Mouse (Mus musculus): Measurements from ENCODE around the gene Hacd2. TPM values are rescaled to one million over a fixed set of nuclear protein-coding genes. Genes with fewer than 3 reads are reported as not detected.

Gene Hacd2
- polyA plus RNA-seq (2015; fragmentation: Nextera tagmentation; extraction: Ambion mirVana) = 89.1 and 98.1 TPM in 2 replicates

DNA sequence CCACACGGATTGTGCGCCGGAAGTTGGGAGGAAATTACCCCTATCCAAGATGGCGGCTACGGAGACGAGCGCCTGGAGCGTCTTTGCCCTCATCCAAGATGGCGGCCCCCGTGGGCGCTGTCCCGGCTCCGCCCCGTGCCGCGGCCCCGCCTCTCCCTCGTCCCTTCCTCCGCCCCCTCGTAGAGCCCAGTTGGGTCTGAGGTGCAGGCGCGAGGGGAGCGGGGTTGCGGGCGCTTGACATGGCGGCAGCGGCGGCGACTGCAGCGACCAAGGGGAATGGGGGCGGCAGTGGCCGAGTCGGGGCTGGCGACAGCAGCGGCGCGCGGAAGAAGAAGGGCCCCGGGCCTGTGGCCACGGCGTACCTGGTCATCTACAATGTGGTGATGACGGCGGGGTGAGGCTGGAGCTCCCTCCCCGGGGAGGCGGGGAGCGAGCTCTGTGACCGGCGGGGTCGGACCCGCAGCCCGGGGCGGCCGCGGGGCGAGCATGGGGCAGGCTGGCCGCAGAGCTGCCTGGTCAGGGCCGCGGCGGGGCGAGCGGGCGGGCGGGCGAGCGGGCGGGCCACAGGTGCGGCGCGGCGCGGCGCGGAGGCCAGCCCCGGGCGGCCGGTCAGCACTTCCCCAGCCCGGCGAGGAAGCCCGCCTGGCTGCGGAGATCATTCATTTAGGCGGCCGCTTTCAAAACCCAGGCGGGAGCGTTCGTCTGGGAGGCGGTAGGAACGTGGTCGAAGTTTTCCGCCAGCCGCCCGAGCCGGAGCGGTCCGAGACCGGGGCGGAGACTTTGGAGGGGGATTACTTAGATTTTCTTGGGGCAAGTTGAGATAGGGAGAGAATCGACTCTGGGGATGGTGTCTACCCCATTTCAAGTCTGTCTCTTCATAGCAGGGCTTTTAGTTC, at the start of gene Hacd2:
TSS of gene Hacd2 (plus strand) at position 187 of the 896 bp plus-strand sequence.
- H3K27ac ChIP-seq = peak within 1 kb of the TSS; percentile 75
- under 1% methylated on average over 91 of the region's 97 CpGs for WGBS
- H3K36me3 ChIP-seq = 0 out of 2 replicates have a peak, but pooled peaks cover 4% of the 10 kb centered on the region
- H3K4me1 ChIP-seq = 0 out of 2 replicates have a peak, but pooled peaks cover 3% of the 10 kb centered on the region
- H3K4me3 ChIP-seq = peak within 1 kb of the TSS; percentile 79
- H3K27me3 ChIP-seq = peaks cover 10% of the 10 kb centered on the region
- peak within 1 kb of the TSS; percentile 73 for H3K4me2 ChIP-seq
- peak within 1 kb of the TSS; percentile 66 for H3K9ac ChIP-seq
- H3K9me3 ChIP-seq = no peaks in the 10 kb centered on the region
- ATAC-seq (ENCODE audit: borderline replicate concordance, extremely low read depth, low FRiP score, low TSS enrichment) = peak; percentile 100

DNA sequence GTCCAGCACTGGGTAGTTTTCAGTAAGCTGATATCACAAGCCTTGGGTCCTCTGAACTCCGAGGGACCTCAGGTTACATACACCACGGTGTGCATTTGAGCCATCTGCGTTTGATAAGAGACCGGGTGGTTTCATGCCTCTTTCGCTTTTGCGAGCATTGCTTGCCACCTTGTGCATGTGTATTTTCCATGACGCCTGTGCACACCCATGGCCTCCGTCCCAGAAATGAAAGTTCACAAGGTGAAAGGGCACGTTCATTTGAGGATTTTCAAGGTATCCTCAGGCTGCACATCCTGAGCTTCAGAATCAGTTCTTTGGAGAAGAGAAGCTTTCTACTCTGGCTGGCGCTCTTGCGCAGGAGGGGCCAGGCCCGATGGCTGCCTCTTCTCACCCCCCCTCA, 49.8 kb upstream of the Hacd2 start:
- WGBS = 74% methylated on average over 12 of the region's 12 CpGs

DNA sequence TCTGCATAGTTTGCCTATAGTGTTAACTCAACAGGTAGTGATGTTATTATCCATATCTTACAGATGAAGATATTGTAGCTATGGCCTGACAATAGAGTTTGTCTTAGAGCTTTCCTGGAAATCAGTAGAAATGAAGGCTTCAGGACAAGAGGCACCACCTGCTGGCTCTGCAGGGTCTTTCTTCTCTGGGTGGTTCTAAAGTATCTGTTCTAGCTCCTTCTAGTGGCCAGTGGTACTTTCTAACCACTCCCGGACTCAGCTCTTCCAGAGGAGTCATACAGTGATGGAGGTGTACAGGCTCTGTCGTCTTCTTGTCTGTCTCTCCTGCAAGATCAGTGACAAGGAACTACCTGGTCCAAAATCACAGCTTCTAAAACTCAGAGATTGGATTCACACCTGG, 46.7 kb upstream of the Hacd2 start:
- ATAC-seq (ENCODE audit: borderline replicate concordance, extremely low read depth, low FRiP score, low TSS enrichment) = no peak
- no peak overlapping the region for H3K9ac ChIP-seq
- WGBS = 44% methylated on average over 2 of the region's 2 CpGs
- no peak overlapping the region for H3K27ac ChIP-seq
- no peaks in the 10 kb centered on the region for H3K9me3 ChIP-seq
- peaks cover 73% of the 10 kb centered on the region for H3K36me3 ChIP-seq
- H3K27me3 ChIP-seq = no peaks in the 10 kb centered on the region
- H3K4me1 ChIP-seq = no peaks in the 10 kb centered on the region; the same call in 1 of the 2 replicates
- no peak overlapping the region for H3K4me2 ChIP-seq
- no peak overlapping the region for H3K4me3 ChIP-seq

More for the DNA sequence above, 49.8 kb upstream of the Hacd2 start:
- no peaks in the 10 kb centered on the region for H3K27me3 ChIP-seq
- no peak overlapping the region for H3K4me3 ChIP-seq
- H3K9ac ChIP-seq = no peak overlapping the region
- H3K27ac ChIP-seq = no peak overlapping the region
- H3K9me3 ChIP-seq = no peaks in the 10 kb centered on the region
- no peak for ATAC-seq (ENCODE audit: borderline replicate concordance, extremely low read depth, low FRiP score, low TSS enrichment)
- peaks cover 66% of the 10 kb centered on the region for H3K36me3 ChIP-seq
- H3K4me1 ChIP-seq = no peaks in the 10 kb centered on the region
- H3K4me2 ChIP-seq = no peak overlapping the region

DNA sequence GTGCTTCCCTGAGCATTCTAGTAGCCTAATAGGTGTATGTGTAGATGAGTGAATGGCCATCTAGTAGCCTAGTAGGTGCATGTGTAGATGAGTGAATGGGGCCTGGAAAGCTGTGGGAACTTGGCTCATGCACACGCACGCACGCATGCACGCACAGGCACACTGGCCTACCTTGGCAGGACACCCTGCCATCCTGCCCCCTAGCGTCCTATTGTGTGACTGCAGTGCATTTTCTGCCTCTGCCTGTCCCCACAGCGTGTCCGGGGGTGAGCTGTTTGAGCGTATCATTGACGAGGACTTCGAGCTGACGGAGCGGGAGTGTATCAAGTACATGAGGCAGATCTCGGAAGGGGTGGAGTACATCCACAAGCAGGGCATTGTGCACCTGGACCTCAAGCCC, 45.6 kb upstream of the Hacd2 start:
- Histone ChIP-seq H3K4me3 (no peak overlapping the region), H3K4me1 (no peaks in the 10 kb centered on the region; the same call in 1 of the 2 replicates), H3K27me3 (no peaks in the 10 kb centered on the region), H3K36me3 (peaks cover 74% of the 10 kb centered on the region), H3K27ac (no peak overlapping the region), H3K9ac (no peak overlapping the region), H3K4me2 (no peak overlapping the region), H3K9me3 (no peaks in the 10 kb centered on the region)
- WGBS = 75% methylated on average over 13 of the region's 13 CpGs
- no peak for ATAC-seq (ENCODE audit: borderline replicate concordance, extremely low read depth, low FRiP score, low TSS enrichment)

DNA sequence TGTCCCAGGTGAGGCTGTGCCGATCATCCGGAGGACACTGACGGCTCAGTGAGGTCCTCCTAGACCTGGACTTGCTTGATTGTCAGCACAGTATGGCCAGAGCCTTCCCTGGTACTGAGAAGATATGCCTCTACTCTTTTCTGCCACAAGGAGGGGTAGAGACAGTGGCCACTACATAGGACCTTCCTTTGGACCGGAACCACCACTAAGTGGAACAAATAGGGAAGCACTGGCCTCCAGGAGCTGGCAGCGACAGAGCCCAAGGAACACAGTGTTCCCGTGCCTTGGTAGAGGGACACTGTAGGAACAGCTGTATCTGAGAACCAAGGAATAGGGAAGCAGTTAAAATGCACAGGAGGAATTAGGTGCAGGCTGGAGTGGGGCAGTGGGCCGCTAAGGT, 44.2 kb upstream of the Hacd2 start:
- Histone ChIP-seq H3K27me3 (no peaks in the 10 kb centered on the region), H3K36me3 (peaks cover 73% of the 10 kb centered on the region), H3K9ac (no peak overlapping the region), H3K9me3 (no peaks in the 10 kb centered on the region), H3K4me1 (no peaks in the 10 kb centered on the region; the same call in 1 of the 2 replicates), H3K4me3 (no peak overlapping the region), H3K27ac (no peak overlapping the region), H3K4me2 (no peak overlapping the region)
- 91% methylated on average over 7 of the region's 7 CpGs for WGBS
- ATAC-seq (ENCODE audit: borderline replicate concordance, extremely low read depth, low FRiP score, low TSS enrichment) = no peak

DNA sequence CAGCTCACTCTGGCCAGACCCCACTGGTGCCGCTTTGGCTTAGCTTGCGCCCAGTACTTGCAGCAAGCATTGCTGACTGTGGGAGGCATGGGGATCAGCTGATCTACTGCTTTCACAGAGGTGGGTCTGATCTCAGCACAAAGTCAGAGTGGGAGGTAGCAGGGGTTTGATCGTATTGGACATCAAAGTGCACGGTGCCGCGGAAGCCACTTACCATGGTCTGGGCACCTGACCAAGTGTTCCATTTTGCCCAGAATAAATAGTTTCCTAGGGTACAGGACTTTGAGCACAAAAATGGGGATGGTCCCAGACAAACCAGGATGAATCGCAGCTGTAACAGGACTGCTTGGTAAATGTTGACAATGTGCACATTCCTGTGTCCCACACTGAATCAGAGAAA, 41.2 kb upstream of the Hacd2 start:
- Histone ChIP-seq H3K9ac (no peak overlapping the region), H3K36me3 (peaks cover 75% of the 10 kb centered on the region), H3K4me3 (no peak overlapping the region), H3K4me2 (no peak overlapping the region), H3K27ac (no peak overlapping the region), H3K4me1 (peaks cover 7% of the 10 kb centered on the region), H3K9me3 (no peaks in the 10 kb centered on the region), H3K27me3 (no peaks in the 10 kb centered on the region)
- WGBS = 70% methylated on average over 7 of the region's 7 CpGs
- ATAC-seq (ENCODE audit: borderline replicate concordance, extremely low read depth, low FRiP score, low TSS enrichment) = no peak

DNA sequence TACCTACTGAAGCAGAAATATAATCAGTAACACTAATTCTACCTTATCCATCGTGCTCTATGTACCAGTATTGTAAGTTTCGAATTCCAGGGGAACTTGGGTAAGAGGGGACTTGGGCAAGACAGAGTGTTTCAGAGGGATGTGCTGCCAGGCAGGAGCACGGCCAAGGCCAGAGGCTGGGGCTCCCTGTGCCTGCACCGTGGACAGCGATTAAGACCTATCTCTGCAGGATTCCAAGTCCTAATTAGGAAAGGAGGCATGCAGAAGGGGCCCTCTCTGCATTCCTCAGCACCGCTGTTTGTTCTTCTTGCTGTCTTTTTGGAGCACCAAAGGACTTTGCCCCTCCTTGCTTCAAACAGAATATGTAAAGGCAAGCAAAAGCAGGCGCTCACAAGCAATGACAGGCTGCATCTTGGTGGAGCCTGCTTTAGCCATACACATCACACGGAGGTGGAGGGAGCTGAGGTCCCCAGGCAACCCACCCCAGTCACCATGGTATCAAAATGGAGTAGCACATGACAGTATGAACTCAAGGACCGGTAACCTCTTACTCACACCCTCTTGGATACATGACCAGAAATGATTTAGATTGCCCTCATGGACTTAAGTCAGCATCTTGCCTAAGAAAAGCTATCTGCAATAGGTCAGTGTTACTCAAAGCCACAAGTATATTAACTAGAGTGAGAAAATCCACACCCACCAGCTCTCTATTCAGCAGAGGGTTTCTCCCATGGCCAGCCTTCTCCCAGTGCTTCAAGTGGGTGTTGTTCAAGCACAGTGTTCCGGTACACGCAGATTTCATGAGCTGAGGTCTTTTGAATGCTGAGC, 37.8 kb upstream of the Hacd2 start:
- no peak overlapping the region for H3K9ac ChIP-seq
- no peak for ATAC-seq (ENCODE audit: borderline replicate concordance, extremely low read depth, low FRiP score, low TSS enrichment)
- no peaks in the 10 kb centered on the region for H3K27me3 ChIP-seq
- H3K27ac ChIP-seq = 0 out of 2 replicates have a peak overlapping the region, but pooled peaks have one; percentile 1
- peaks cover 75% of the 10 kb centered on the region for H3K36me3 ChIP-seq
- H3K4me1 ChIP-seq = peaks cover 7% of the 10 kb centered on the region
- no peaks in the 10 kb centered on the region for H3K9me3 ChIP-seq
- H3K4me2 ChIP-seq = no peak overlapping the region
- 36% methylated on average over 11 of the region's 11 CpGs for WGBS
- H3K4me3 ChIP-seq = no peak overlapping the region

DNA sequence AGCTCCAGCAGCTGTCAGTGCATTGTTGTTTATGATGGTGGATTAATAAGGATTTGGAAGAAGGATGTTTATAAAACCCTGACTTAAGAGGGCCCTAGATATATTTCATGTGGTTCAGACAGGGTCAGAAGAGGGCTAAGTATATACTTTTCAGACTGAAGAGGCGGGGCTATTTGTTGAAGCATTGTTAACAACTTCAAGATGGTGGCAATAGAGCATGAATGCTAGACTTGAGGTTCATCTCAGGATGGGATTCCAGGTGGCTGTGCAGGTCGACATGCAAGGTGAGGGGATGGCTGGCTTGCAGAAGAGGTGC, 37.2 kb upstream of the Hacd2 start:
- Histone ChIP-seq H3K27me3 (no peaks in the 10 kb centered on the region), H3K36me3 (peaks cover 75% of the 10 kb centered on the region), H3K9me3 (no peaks in the 10 kb centered on the region), H3K4me3 (no peak overlapping the region), H3K9ac (no peak overlapping the region), H3K4me1 (peaks cover 7% of the 10 kb centered on the region), H3K27ac (no peak overlapping the region), H3K4me2 (no peak overlapping the region)
- WGBS = 66% methylated on average over 2 of the region's 2 CpGs
- no peak for ATAC-seq (ENCODE audit: borderline replicate concordance, extremely low read depth, low FRiP score, low TSS enrichment)

DNA sequence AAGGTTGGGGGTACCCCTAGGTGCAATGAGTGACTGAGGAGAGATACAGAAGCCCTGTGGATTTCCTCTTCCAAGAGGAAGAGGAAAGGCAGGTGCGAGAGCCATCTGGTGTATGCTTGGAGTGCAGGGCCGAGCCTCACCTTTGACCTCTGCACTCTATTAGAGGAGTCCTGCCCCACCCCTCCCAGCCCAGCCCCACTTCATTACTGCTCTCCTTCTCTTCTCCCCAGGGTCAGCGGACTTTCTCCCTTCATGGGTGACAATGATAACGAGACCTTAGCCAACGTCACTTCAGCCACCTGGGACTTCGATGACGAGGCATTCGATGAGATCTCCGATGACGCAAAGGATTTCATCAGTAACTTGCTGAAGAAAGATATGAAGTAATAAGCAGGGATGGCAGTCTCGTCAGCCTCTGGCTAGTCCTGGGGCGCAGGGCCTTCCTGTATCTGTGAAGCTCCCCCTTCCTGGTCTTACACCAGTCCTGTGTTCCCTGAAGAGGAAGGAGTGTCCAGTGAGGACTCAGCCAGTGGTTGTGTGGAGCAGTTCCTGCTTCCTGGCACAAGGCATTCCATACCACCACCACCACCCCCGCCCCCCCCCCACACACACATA, 35.9 kb upstream of the Hacd2 start:
- ATAC-seq (ENCODE audit: borderline replicate concordance, extremely low read depth, low FRiP score, low TSS enrichment) = no peak
- H3K27me3 ChIP-seq = no peaks in the 10 kb centered on the region
- H3K27ac ChIP-seq = no peak overlapping the region
- H3K4me2 ChIP-seq = no peak overlapping the region
- H3K4me1 ChIP-seq = peaks cover 7% of the 10 kb centered on the region; the same call in 1 of the 2 replicates
- H3K36me3 ChIP-seq = peaks cover 69% of the 10 kb centered on the region
- no peak overlapping the region for H3K4me3 ChIP-seq
- no peak overlapping the region for H3K9ac ChIP-seq
- WGBS = 88% methylated on average over 13 of the region's 13 CpGs
- H3K9me3 ChIP-seq = no peaks in the 10 kb centered on the region

DNA sequence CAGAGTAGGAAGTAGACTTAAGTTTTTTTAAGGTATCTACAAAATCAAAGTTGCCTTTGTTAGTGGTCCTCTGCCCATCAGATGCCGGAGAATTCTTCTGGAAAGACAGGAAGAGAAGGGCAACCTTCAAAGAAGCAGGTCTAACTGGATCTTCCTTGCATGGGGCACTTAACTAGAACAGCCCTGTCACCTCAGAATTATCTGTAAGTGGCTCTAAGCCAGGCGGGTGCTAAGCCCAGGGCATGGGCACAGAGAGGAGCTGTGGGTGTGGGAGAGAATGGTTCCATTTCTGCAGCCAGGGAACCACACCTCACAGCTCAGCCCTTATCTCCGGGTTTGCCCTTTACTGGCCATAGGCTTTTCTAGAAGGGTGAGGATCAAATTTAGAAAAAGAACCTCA, 30.9 kb upstream of the Hacd2 start:
- Histone ChIP-seq H3K27me3 (no peaks in the 10 kb centered on the region), H3K9me3 (no peaks in the 10 kb centered on the region), H3K4me3 (no peak overlapping the region), H3K4me1 (peaks cover 14% of the 10 kb centered on the region), H3K9ac (no peak overlapping the region), H3K27ac (no peak overlapping the region), H3K4me2 (no peak overlapping the region), H3K36me3 (peaks cover 43% of the 10 kb centered on the region)
- WGBS = 70% methylated on average over 3 of the region's 3 CpGs
- ATAC-seq (ENCODE audit: borderline replicate concordance, extremely low read depth, low FRiP score, low TSS enrichment) = no peak

DNA sequence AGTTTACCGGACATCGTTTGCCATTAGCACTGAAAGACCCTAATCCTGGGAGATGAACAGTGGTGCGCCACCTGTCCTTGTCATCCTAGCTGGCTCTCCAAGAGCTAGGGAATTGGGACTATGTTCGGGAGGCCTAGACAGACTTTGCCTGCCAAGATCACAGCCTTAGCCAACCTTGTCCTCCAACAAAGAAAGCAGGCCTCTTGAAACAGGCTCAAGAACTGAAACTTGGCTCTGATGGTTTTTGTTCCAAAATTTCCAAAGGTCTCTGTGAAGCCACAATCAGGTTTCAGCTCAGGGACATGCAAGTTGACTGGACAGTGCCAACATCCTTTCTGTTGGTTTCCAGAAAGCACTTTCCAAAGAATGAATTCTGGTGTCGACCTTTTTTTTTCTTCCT, 29.4 kb upstream of the Hacd2 start:
- peaks cover 28% of the 10 kb centered on the region for H3K4me1 ChIP-seq
- no peak overlapping the region for H3K4me2 ChIP-seq
- H3K9me3 ChIP-seq = no peaks in the 10 kb centered on the region
- 81% methylated on average over 5 of the region's 5 CpGs for WGBS
- no peak overlapping the region for H3K27ac ChIP-seq
- no peak for ATAC-seq (ENCODE audit: borderline replicate concordance, extremely low read depth, low FRiP score, low TSS enrichment)
- H3K36me3 ChIP-seq = peaks cover 40% of the 10 kb centered on the region
- H3K9ac ChIP-seq = no peak overlapping the region
- H3K27me3 ChIP-seq = no peaks in the 10 kb centered on the region
- no peak overlapping the region for H3K4me3 ChIP-seq

Data from lung, embryonic 15.5 days (tissue).